Mouse (Mus musculus): ENCODE data around the gene Npcd. TPM values are rescaled to one million over a fixed set of nuclear protein-coding genes. Genes with fewer than 3 reads are reported as not detected.

The Npcd gene
- polyA plus RNA-seq, 1 experiment from 2014 or later: 0.87 TPM

DNA sequence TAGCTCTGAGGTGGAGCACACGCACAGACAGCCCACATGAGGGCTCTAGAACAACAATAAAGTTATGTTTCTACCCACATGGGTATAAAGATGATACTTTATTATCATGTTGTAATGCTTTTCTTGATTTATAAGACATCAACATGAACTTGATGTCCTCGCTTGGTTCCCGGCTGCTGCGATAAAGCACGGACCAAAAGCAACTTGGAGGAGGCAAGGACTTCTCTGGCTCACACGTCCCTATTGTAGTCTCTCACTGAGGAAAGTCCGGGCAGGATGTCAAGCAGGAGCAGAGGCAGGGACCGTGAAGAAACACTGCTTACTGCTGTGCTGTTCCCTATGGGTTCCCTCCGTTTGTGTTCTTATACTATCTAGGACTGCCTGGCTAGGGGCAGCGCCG lies 90.0 kb downstream of the Npcd start:
- Histone ChIP-seq H3K4me1 (peaks cover 25% of the 10 kb centered on the region), H3K9ac (no peak overlapping the region), H3K4me2 (no peak overlapping the region), H3K4me3 (replicated peaks) (no peak overlapping the region), H3K27me3 (no peaks in the 10 kb centered on the region; the same call in 1 of the 2 replicates), H3K27ac (no peak overlapping the region), H3K9me3 (no peaks in the 10 kb centered on the region), H3K36me3 (replicated peaks) (peaks cover 6% of the 10 kb centered on the region)
- no peak for ATAC-seq (ENCODE audit: low FRiP score)
- 90% methylated on average over 11 of the region's 11 CpGs for WGBS

- H3K36me3 ChIP-seq (replicated peaks): peaks cover 20% of the 10 kb centered on the region
- WGBS: 0% methylated on average over 23 of the region's 23 CpGs
- H3K4me1 ChIP-seq: peaks cover 25% of the 10 kb centered on the region
- H3K9me3 ChIP-seq: no peaks in the 10 kb centered on the region
- no peak overlapping the region; the same call in 1 of the 2 replicates for H3K27ac ChIP-seq
- no peak for ATAC-seq (ENCODE audit: low FRiP score)
- peak overlapping the region; percentile 85 for H3K4me2 ChIP-seq
- H3K9ac ChIP-seq: peak overlapping the region; percentile 91
- H3K27me3 ChIP-seq: no peaks in the 10 kb centered on the region; the same call in 1 of the 2 replicates
- H3K4me3 ChIP-seq (replicated peaks): peak overlapping the region; percentile 99
Measured at GRCm38 (mm10) chr15:79742706-79743023, 91.4 kb downstream of the Npcd start.

GRCm38 (mm10) chr15:79741921-79742705 lies 91.9 kb downstream of the Npcd start, which contains the start of gene Sun2:
Gene Sun2, minus strand, starts transcription at chr15:79742536.
- Histone ChIP-seq H3K4me1 (peaks cover 25% of the 10 kb centered on the region), H3K36me3 (replicated peaks) (peaks cover 25% of the 10 kb centered on the region), H3K27ac (peak within 1 kb of the TSS; percentile 50; the same call in 1 of the 2 replicates), H3K4me2 (peak within 1 kb of the TSS; percentile 85), H3K4me3 (replicated peaks) (peak within 1 kb of the TSS; percentile 99), H3K27me3 (no peaks in the 10 kb centered on the region; the same call in 1 of the 2 replicates), H3K9ac (peak within 1 kb of the TSS; percentile 91), H3K9me3 (no peaks in the 10 kb centered on the region)
- ATAC-seq (ENCODE audit: low FRiP score): peak; percentile 94
- WGBS: under 1% methylated on average over 88 of the region's 93 CpGs

DNA sequence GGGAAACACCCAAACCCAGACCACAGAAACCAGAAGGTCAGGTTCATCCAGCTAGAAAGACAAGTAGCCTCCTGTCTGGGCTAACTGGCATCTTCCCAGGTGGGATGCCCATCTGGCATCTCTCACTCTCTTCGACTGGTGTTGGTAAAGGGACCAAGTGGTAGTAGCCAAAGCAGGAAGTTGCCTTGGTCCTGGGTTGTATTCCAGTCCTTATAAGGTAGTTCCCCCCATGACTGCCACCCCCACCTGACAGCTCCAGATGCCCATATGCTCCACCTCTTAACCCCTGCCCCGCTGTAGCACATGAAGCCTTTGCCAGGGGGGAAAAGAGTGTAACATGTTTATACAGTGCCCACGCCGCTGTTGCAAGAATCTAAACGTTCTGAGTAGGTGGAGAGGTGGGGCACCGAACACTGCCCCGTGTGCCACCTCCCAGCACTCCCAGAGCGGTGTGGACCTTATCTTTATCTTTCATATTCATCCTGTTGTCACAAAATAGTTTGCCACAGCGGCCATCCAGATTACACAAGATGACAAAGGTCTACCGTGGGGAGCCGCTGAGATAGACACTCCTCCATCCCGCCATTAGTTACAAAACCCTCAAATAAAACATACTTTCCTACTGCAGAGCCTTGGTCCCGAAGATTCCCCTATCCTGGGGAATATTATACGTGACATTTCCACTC lies 92.7 kb downstream of the Npcd start:
- H3K4me3 ChIP-seq (replicated peaks): peak overlapping the region; percentile 99
- no peaks in the 10 kb centered on the region for H3K9me3 ChIP-seq
- peak overlapping the region; percentile 91 for H3K9ac ChIP-seq
- peaks cover 33% of the 10 kb centered on the region for H3K36me3 ChIP-seq (replicated peaks)
- ATAC-seq (ENCODE audit: low FRiP score): no peak; the same call in 1 of the 2 replicates
- peak overlapping the region; percentile 85 for H3K4me2 ChIP-seq
- H3K4me1 ChIP-seq: peaks cover 25% of the 10 kb centered on the region
- WGBS: 41% methylated on average over 14 of the region's 14 CpGs
- no peaks in the 10 kb centered on the region; the same call in 1 of the 2 replicates for H3K27me3 ChIP-seq
- H3K27ac ChIP-seq: no peak overlapping the region

GRCm38 (mm10) chr15:79740739-79741138 lies 93.3 kb downstream of the Npcd start:
- peaks cover 25% of the 10 kb centered on the region for H3K4me1 ChIP-seq
- H3K4me2 ChIP-seq: peak overlapping the region; percentile 85
- ATAC-seq (ENCODE audit: low FRiP score): no peak
- H3K9me3 ChIP-seq: no peaks in the 10 kb centered on the region
- H3K4me3 ChIP-seq (replicated peaks): peak overlapping the region; percentile 99
- peaks cover 37% of the 10 kb centered on the region for H3K36me3 ChIP-seq (replicated peaks)
- no peak overlapping the region for H3K27ac ChIP-seq
- whole genome bisulfite sequencing: 81% methylated on average over 3 of the region's 3 CpGs
- H3K9ac ChIP-seq: no peak overlapping the region
- no peaks in the 10 kb centered on the region; the same call in 1 of the 2 replicates for H3K27me3 ChIP-seq

Other genes starting within 250 kb of the Npcd start
- gene Dmc1, start 229.1 kb downstream of the Npcd start, polyA plus RNA-seq (2016; fragmentation: Nextera tagmentation; extraction: Ambion mirVana): 1.4 and 1.8 TPM in 2 replicates
- gene Fam227a, start 175.3 kb downstream of the Npcd start, polyA plus RNA-seq (2016; fragmentation: Nextera tagmentation; extraction: Ambion mirVana): 5.1 and 5.4 TPM in 2 replicates
- 89.3 and 90.6 TPM in 2 replicates for gene Cby1, start 175.0 kb downstream of the Npcd start, polyA plus RNA-seq (2016; fragmentation: Nextera tagmentation; extraction: Ambion mirVana)
- 266 and 274 TPM in 2 replicates for gene Tomm22, start 163.4 kb downstream of the Npcd start, polyA plus RNA-seq (2016; fragmentation: Nextera tagmentation; extraction: Ambion mirVana)
- 24.1 and 24.5 TPM in 2 replicates for gene Josd1, start 146.3 kb downstream of the Npcd start, polyA plus RNA-seq (2016; fragmentation: Nextera tagmentation; extraction: Ambion mirVana)
- 51.5 and 55.7 TPM in 2 replicates for gene Gtpbp1, start 143.4 kb downstream of the Npcd start, polyA plus RNA-seq (2016; fragmentation: Nextera tagmentation; extraction: Ambion mirVana)
- 6.2 and 8.6 TPM in 2 replicates for gene Sun2, start 91.7 kb downstream of the Npcd start, polyA plus RNA-seq (2016; fragmentation: Nextera tagmentation; extraction: Ambion mirVana)
- 76.7 and 78.3 TPM in 2 replicates for gene Dnal4, start 56.4 kb downstream of the Npcd start, polyA plus RNA-seq (2016; fragmentation: Nextera tagmentation; extraction: Ambion mirVana)
- 7.2 and 8.0 TPM in 2 replicates for gene Nptxr, start 29.5 kb downstream of the Npcd start, polyA plus RNA-seq (2016; fragmentation: Nextera tagmentation; extraction: Ambion mirVana)
- 31.1 and 31.5 TPM in 2 replicates for gene Cbx6, start 451 bp upstream of the Npcd start, polyA plus RNA-seq (2016; fragmentation: Nextera tagmentation; extraction: Ambion mirVana)
- 7.4 and 8.4 TPM in 2 replicates for gene Apobec3, start 57.4 kb upstream of the Npcd start, polyA plus RNA-seq (2016; fragmentation: Nextera tagmentation; extraction: Ambion mirVana)
- 3.3 and 3.6 TPM in 2 replicates for gene Cbx7, start 136.9 kb upstream of the Npcd start, polyA plus RNA-seq (2016; fragmentation: Nextera tagmentation; extraction: Ambion mirVana)
- gene Pdgfb, start 180.7 kb upstream of the Npcd start, polyA plus RNA-seq (2016; fragmentation: Nextera tagmentation; extraction: Ambion mirVana): 2.1 and 2.3 TPM in 2 replicates